Mouse (Mus musculus) myocyte (in vitro differentiated cells): ENCODE measurements at regions not wholly inside any gene's neighbourhood (a gene's known extent, or its start where the extent isn't known, plus 50 kb on each side); places are given as distances from the start of the nearest gene placed in this dataset.

Source experiments
- H3K27me3 ChIP-seq: one replicate; pipeline ENCODE4 v1.6.1; 2011; ENCODE audit not compliant: control insufficient read depth, insufficient read depth, insufficient read length
- H3K36me3 ChIP-seq: one replicate; pipeline ENCODE4 v1.6.1; 2011; ENCODE audit not compliant: control insufficient read depth, insufficient read depth
- H3K4me2 ChIP-seq: one replicate; pipeline ENCODE4 v1.6.1; 2011; ENCODE audit warnings: low read depth, control low read depth
- H3K4me3 ChIP-seq: one replicate; pipeline ENCODE4 v1.5.1; 2011; ENCODE audit warnings: mild to moderate bottlenecking, control low read depth, moderate library complexity
- H3K79me2 ChIP-seq: one replicate; pipeline ENCODE4 v1.6.1; 2011; ENCODE audit not compliant: control insufficient read depth, insufficient read depth
- H3ac ChIP-seq: one replicate; pipeline ENCODE4 v1.6.1; 2011; ENCODE audit not compliant: control insufficient read depth, insufficient read length
- CEBPB ChIP-seq: IDR thresholded peaks from 2 replicates; pipeline ENCODE4 v1.6.1; 2011; ENCODE audit warnings: mild to moderate bottlenecking, moderate library complexity; ENCODE audit not compliant: poor library complexity, insufficient read depth, severe bottlenecking
- E2F4 ChIP-seq: IDR thresholded peaks from one replicate; pipeline ENCODE4 v1.6.1; 2011; ENCODE audit warnings: mild to moderate bottlenecking, control low read depth, moderate library complexity; ENCODE audit not compliant: insufficient read depth
- MAX ChIP-seq: IDR thresholded peaks from one replicate; pipeline ENCODE4 v1.6.1; 2011; ENCODE audit warnings: low read depth, mild to moderate bottlenecking, control low read depth
- MYOD1 ChIP-seq, 3 experiments: IDR thresholded peaks; one replicate each; pipeline ENCODE4 v1.6.1; 2011; ENCODE audit warnings: control low read depth in 2 of 3, low read depth in 2 of 3, mild to moderate bottlenecking in 2 of 3, moderate library complexity in 1 of 3; ENCODE audit not compliant: insufficient read length in 2 of 3, control insufficient read depth in 1 of 3
- MYOG ChIP-seq, 3 experiments: IDR thresholded peaks; one replicate each; pipeline ENCODE4 v1.6.1; 2011; ENCODE audit warnings: control low read depth in 2 of 3, low read depth in 2 of 3, mild to moderate bottlenecking in 2 of 3; ENCODE audit not compliant: insufficient read length in 2 of 3, control insufficient read depth in 1 of 3, insufficient read depth in 1 of 3
- POLR2A ChIP-seq: IDR thresholded peaks from one replicate; pipeline ENCODE4 v1.6.1; 2011; ENCODE audit warnings: low read depth, mild to moderate bottlenecking, control low read depth, moderate library complexity; ENCODE audit not compliant: insufficient read length
- POLR2AphosphoS2 ChIP-seq: IDR thresholded peaks from one replicate; pipeline ENCODE4 v1.6.1; 2011; ENCODE audit warnings: low read depth, control low read depth; ENCODE audit not compliant: insufficient read length
- REST ChIP-seq: IDR thresholded peaks from one replicate; pipeline ENCODE4 v1.6.1; 2011; ENCODE audit warnings: mild to moderate bottlenecking, control low read depth, moderate library complexity; ENCODE audit not compliant: insufficient read depth, insufficient read length
- SRF ChIP-seq: IDR thresholded peaks from one replicate; pipeline ENCODE4 v1.6.1; 2011; ENCODE audit warnings: low read depth; ENCODE audit not compliant: control insufficient read depth, insufficient read length
- TCF12 ChIP-seq: IDR thresholded peaks from one replicate; pipeline ENCODE4 v1.6.1; 2011; ENCODE audit warnings: mild to moderate bottlenecking, control low read depth; ENCODE audit not compliant: poor library complexity, insufficient read depth, severe bottlenecking
- TCF3 ChIP-seq: IDR thresholded peaks from one replicate; pipeline ENCODE4 v1.6.1; 2011; ENCODE audit warnings: low read depth, control low read depth; ENCODE audit not compliant: insufficient read length
- USF1 ChIP-seq: IDR thresholded peaks from one replicate; pipeline ENCODE4 v1.6.1; 2011; ENCODE audit warnings: low read depth, mild to moderate bottlenecking, control low read depth, moderate library complexity

DNA sequence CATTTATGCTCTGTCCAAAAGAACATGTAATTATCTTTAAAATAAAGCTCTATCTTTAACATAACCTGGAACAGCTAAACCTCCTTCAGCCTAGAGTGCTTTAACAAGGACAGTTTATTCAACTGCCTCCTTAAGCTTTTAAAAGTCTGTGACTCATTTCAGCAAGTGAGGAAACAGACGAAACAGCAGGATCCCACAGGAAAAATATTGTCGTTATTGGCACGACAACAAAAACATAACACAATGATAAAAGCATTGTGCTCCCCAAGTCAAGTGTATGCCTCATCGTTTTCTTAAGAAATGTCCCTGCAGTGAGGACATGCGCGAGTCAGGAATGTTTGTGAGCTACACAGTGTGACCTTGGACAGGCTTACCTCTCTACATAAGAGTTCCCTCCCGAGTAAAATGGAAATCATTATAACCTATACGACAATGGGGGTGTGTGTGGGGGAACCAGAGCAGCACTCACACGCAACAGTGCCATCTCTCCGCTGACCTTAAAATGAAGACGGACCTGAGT is 166.7 kb upstream of the Cd180 start:
- no peak overlapping the region for H3K4me3 ChIP-seq
- no peak overlapping the region for H3ac ChIP-seq
- TF ChIP-seq SRF (no peak), TCF12 (no peak), TCF3 (no peak), USF1 (no peak), REST (no peak), MAX (no peak), E2F4 (no peak), POLR2AphosphoS2 (no peak), CEBPB (no peak), POLR2A (no peak)
- no peak overlapping the region for H3K4me2 ChIP-seq
- H3K36me3 ChIP-seq, result no peaks in the 10 kb centered on the region
- no peaks in the 10 kb centered on the region for H3K79me2 ChIP-seq
- no peaks in the 10 kb centered on the region for H3K27me3 ChIP-seq

DNA sequence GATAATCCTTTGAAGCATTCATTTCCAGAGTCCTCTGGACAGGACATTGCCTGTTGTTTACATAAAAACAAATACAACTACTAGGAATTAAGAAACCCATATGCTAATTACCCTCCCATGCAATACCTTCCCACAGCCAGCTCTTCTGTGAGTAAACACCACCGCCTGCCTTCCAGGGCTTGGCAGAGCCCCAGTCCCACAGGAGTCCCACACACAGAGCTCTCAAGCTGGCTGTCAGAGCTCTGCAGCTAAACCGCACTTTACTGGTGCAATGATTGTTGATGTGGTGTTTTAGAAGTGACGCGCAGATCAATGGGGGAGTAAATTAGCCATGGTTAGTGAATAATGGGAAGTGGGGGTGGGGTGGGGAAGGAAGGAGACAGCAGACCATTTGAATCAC is 159.6 kb upstream of the Cd180 start:
- H3ac ChIP-seq, result no peak overlapping the region
- no peak for TF ChIP-seq TCF12
- no peak for TF ChIP-seq TCF3
- no peak for TF ChIP-seq POLR2A
- no peak for TF ChIP-seq SRF
- no peak for TF ChIP-seq REST
- no peak for TF ChIP-seq MYOD1 (IDR thresholded peaks at IDR 0.05; ENCODE audit: control insufficient read depth in 1 of 3, insufficient read length in 2 of 3, low read depth in 2 of 3)
- no peak overlapping the region for H3K4me3 ChIP-seq
- H3K27me3 ChIP-seq, result no peaks in the 10 kb centered on the region
- H3K4me2 ChIP-seq, result no peak overlapping the region
- H3K79me2 ChIP-seq, result no peaks in the 10 kb centered on the region
- no peaks in the 10 kb centered on the region for H3K36me3 ChIP-seq

DNA sequence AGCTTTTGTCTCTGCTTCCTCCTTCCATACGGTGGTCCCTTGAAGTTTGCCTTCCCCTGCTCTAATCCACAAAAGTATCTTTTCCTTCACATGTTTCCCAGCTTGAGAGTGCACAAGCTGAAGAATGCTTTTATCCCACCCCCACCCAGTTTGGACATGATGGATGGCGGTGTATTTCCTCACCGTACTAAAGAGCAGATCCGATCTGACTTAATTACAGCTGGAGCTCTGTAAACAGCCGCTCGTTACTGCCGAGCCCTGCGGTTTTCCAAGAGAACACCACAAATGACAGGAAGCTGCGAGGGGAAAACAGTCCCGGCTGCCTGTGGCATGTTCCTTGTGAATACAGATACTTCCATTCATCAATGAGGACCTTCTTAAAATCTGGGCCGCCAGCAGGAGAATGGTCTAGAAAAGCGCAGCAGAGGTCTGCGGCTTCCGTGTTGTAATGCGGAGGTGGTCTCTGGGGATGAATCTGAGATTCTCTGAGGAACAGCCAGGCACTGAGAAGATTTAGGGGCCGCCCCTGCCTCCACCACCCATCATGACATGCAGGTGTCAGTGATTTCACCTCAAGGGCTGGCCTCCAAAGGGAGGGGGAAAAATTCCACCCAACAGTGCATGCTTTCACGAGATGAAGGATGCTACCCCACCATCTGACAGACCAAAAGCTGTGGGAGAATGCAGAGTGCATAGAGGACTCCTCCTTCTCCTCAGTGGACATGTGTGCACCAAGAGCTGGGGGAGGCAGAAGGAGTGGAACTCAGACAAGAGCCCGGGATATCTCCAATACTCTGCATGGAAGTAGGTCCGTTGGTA is 155.7 kb upstream of the Cd180 start:
- TF ChIP-seq POLR2AphosphoS2 (no peak), TCF12 (no peak), REST (no peak), MYOD1 (IDR thresholded peaks at IDR 0.05; ENCODE audit: control insufficient read depth in 1 of 3, insufficient read length in 2 of 3, low read depth in 2 of 3) (no peak), MYOG (IDR thresholded peaks at IDR 0.05; ENCODE audit: control insufficient read depth in 1 of 3, insufficient read depth in 1 of 3, insufficient read length in 2 of 3, low read depth in 2 of 3) (no peak), E2F4 (no peak), MAX (no peak), SRF (no peak), USF1 (no peak), POLR2A (no peak), TCF3 (no peak), CEBPB (no peak)
- no peaks in the 10 kb centered on the region for H3K36me3 ChIP-seq
- H3ac ChIP-seq, result no peak overlapping the region
- no peaks in the 10 kb centered on the region for H3K27me3 ChIP-seq
- no peaks in the 10 kb centered on the region for H3K79me2 ChIP-seq
- peak overlapping the region; percentile 5 for H3K4me2 ChIP-seq
- no peak overlapping the region for H3K4me3 ChIP-seq

DNA sequence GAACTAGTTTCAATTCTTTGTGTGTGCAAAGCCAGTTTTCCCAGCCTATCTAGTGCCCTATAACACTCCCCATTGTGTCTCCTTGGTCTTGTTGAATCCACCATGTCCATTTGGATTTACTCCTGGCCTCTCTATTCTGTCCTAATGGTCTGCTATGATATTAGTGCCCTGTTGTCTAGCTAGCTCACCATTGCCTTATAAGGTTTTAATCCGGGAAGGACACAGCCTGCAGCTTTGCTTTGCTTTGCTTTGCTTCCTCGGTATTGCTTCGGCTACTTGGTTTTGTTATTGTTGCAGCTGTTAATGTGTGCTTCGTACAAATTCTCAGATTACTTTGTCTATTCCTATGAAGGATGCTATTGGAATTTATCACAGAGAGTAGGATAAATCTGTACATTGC is 152.9 kb upstream of the Cd180 start:
- no peak overlapping the region for H3K4me3 ChIP-seq
- no peak overlapping the region for H3ac ChIP-seq
- no peak overlapping the region for H3K4me2 ChIP-seq
- H3K79me2 ChIP-seq, result no peaks in the 10 kb centered on the region
- no peaks in the 10 kb centered on the region for H3K27me3 ChIP-seq
- no peaks in the 10 kb centered on the region for H3K36me3 ChIP-seq
- TF ChIP-seq MYOG (IDR thresholded peaks at IDR 0.05; ENCODE audit: control insufficient read depth in 1 of 3, insufficient read depth in 1 of 3, insufficient read length in 2 of 3, low read depth in 2 of 3) (no peak), MAX (no peak), REST (no peak), TCF12 (no peak), SRF (peak; percentile 91), TCF3 (no peak), MYOD1 (IDR thresholded peaks at IDR 0.05; ENCODE audit: control insufficient read depth in 1 of 3, insufficient read length in 2 of 3, low read depth in 2 of 3) (peak in 1 of 3 experiments; percentile 17), POLR2A (no peak)
